Mouse (Mus musculus) embryonic stem cell, embryonic (primary cell): ENCODE results near the gene St8sia1.

Experiments
- CTCF ChIA-PET, 4 experiments: fragments of 300-600 bp in 2 of 4; fragments of 350-600 bp in 2 of 4; sonication (Branson Sonifier 250); formaldehyde crosslinking; loops; one replicate each; lab custom pipeline; 2022; ENCODE audit warnings: inconsistent platforms in 2 of 4; lab: Charles Lee
- POLR2A ChIA-PET, 4 experiments: fragments of 300-600 bp in 2 of 4; fragments of 350-600 bp in 2 of 4; sonication (Branson Sonifier 250); formaldehyde crosslinking; loops; one replicate each; lab custom pipeline; 2022; ENCODE audit warnings: antibody characterized with exemption in 4 of 4, inconsistent platforms in 1 of 4; lab: Charles Lee

Gene St8sia1

GRCm38 (mm10) chr6:142893716-142894115, 70.5 kb downstream of the St8sia1 start:
- ChIA-PET CTCF (no interaction called here), POLR2A (interaction anchor here in 1 of 4 experiments (1.0 kb wide), 1 partner anchor 25 kb away, joined by 3 read pairs; no protein-coding TSS in a partner anchor)

DNA sequence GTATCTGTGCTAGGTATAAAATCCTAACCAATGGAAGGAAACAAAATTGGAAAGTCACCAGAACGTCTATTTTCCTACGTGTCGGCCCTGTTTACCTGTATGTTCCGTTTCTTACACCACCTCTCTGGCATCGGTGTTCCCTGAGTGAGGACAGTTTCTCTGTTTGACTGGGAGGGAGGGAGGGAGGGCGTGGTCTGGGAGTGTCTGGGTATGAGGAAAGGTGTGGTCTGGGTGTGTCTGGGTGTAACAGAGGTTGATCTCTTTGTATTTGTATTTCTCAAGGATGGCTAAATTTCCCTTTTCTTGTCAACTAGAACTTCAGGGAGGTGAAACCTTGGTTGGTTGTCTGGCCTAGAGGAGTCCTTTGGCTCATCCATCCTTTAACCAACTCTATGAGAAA, 73.9 kb downstream of the St8sia1 start:
- CTCF ChIA-PET: no interaction called here
- POLR2A ChIA-PET: no interaction called here

GRCm38 (mm10) chr6:142888970-142889740, 75.1 kb downstream of the St8sia1 start:
- POLR2A ChIA-PET: interaction anchor here in 2 of 4 experiments (0.5 to 1.0 kb wide), 3 partner anchors 13 to 1621 kb away, joined by 3 to 4 read pairs (median 3); no protein-coding TSS in a partner anchor
- CTCF ChIA-PET: no interaction called here

GRCm38 (mm10) chr6:142888346-142888745, 75.9 kb downstream of the St8sia1 start:
- POLR2A ChIA-PET: interaction anchor here in 2 of 4 experiments (0.9 to 1.0 kb wide), 2 partner anchors 12 to 93 kb away, joined by 3 to 4 read pairs; no protein-coding TSS in a partner anchor
- CTCF ChIA-PET: no interaction called here

DNA sequence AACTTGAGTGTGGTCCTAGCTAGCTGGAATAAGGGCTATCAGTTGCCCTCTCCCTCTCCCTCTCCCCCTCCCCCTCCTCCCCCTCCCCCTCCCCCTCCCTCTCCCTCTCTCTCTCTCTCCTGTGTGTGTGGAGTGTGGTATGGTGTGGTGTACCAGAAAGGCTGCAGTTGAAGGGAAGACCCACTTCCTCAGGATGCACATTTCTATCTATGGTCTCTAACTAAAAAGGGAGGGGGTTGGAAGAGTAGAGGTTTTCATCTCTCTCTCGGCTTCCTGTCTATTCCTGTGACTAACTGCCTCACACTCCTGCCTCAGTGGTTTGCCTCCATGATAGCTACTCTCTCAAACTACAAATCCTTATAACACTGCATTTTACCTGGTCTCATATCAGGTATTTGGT, 76.9 kb downstream of the St8sia1 start:
- POLR2A ChIA-PET: interaction anchor here in 2 of 4 experiments (0.5 to 0.7 kb wide), 3 partner anchors 13 to 222 kb away, joined by 3 to 4 read pairs (median 4); no protein-coding TSS in a partner anchor
- CTCF ChIA-PET: no interaction called here

- POLR2A ChIA-PET: interaction anchor here in 1 of 4 experiments (0.6 kb wide), 1 partner anchor 184 kb away, joined by 3 read pairs; no protein-coding TSS in a partner anchor
- CTCF ChIA-PET: no interaction called here
Measured at GRCm38 (mm10) chr6:142885364-142886154, 78.7 kb downstream of the St8sia1 start.

DNA sequence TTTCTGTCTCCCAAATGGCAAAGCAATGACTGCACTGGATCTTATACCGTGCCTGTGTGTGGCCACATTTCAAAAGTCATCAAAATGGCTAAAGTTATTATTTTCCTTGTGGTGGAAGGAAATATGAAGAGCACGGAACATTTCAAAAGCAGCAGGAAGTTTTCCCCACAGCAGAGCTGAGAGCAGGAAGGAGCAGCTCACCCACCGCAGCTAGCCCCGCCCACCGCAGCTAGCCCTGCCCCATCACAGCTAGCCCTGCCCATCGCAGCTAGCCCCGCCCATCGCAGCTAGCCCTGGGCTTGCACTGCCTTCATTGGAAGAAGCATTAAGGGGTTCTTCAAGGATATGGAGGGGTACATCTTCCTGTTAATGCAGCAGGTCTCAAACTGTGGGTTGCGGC, 80.1 kb downstream of the St8sia1 start:
- POLR2A ChIA-PET: interaction anchor here in 1 of 4 experiments (1.3 kb wide), 1 partner anchor 8 kb away, joined by 5 read pairs; no protein-coding TSS in a partner anchor
- CTCF ChIA-PET: interaction anchor here in 2 of 4 experiments (0.7 to 0.9 kb wide), 2 partner anchors 24 to 25 kb away, joined by 3 read pairs; no protein-coding TSS in a partner anchor

DNA sequence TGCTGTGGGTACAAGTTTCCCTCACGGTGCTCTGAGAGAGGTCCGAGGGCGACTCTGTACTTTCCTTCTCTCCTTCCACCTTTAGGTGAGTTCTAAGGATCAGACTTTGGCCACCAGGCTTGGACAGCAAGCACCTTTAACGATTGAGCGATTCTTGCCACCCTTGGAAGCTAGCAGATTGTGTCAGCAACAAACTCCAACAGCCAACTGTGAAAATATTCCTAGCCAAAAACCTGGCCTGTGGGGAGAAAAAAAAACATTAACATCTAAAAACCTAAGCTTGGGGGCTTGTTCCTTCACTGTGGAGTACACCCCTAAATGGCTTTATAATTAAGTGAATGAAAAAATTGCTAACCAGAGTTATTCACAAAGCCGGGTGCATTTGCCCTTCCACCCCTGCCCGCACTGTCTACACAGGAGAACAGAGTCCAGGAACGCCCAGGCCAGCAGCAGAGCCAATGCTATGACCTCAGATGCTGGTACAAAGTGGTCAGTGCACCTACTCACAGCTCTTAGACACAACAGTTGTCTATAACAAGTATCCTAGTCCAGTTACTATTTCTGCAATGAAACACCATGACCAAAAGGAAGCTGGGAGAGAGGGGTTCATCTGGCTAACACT, 83.3 kb downstream of the St8sia1 start:
- ChIA-PET POLR2A (no interaction called here), CTCF (no interaction called here)

GRCm38 (mm10) chr6:142878744-142879701, 85.2 kb downstream of the St8sia1 start:
- ChIA-PET POLR2A (interaction anchor here in 1 of 4 experiments (1.3 kb wide), 1 partner anchor 10 kb away, joined by 3 read pairs; no protein-coding TSS in a partner anchor), CTCF (interaction anchor here in 1 of 4 experiments (1.2 kb wide), 1 partner anchor 85 kb away, joined by 3 read pairs; the partner anchor contains the start of gene St8sia1)

DNA sequence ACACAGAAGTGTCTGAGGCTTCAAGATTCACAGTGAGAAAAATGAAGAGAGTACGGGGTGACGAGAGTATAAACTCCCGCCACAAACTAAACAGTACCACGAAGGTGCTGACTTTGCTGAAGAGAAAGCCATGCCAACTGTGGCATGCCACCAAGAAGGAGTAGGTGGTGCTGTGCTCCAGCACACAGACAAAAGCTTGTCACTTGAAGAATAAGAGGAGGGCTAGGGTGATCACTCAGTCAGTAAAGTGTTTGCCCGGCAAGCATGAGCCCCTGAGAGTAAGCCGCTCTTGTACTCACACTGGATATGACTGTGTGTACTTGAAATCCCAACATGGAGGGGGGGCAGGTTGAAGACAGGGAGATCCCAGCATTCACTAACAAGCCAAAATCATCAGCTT, 87.0 kb downstream of the St8sia1 start:
- POLR2A ChIA-PET: interaction anchor here in 1 of 4 experiments (1.0 kb wide), 1 partner anchor 280 kb away, joined by 3 read pairs; no protein-coding TSS in a partner anchor
- CTCF ChIA-PET: interaction anchor here in 2 of 4 experiments (0.6 to 0.7 kb wide), 2 partner anchors 73 to 837 kb away, joined by 3 to 7 read pairs; no protein-coding TSS in a partner anchor

GRCm38 (mm10) chr6:142876279-142876899, 87.9 kb downstream of the St8sia1 start:
- CTCF ChIA-PET: interaction anchor here in 3 of 4 experiments (0.5 to 0.6 kb wide), 3 partner anchors 30 to 416 kb away, joined by 3 to 5 read pairs (median 3); no protein-coding TSS in a partner anchor
- POLR2A ChIA-PET: interaction anchor here in 1 of 4 experiments (0.6 to 1.1 kb wide), 4 partner anchors 8 to 1832 kb away, joined by 3 to 5 read pairs (median 4); no protein-coding TSS in a partner anchor

DNA sequence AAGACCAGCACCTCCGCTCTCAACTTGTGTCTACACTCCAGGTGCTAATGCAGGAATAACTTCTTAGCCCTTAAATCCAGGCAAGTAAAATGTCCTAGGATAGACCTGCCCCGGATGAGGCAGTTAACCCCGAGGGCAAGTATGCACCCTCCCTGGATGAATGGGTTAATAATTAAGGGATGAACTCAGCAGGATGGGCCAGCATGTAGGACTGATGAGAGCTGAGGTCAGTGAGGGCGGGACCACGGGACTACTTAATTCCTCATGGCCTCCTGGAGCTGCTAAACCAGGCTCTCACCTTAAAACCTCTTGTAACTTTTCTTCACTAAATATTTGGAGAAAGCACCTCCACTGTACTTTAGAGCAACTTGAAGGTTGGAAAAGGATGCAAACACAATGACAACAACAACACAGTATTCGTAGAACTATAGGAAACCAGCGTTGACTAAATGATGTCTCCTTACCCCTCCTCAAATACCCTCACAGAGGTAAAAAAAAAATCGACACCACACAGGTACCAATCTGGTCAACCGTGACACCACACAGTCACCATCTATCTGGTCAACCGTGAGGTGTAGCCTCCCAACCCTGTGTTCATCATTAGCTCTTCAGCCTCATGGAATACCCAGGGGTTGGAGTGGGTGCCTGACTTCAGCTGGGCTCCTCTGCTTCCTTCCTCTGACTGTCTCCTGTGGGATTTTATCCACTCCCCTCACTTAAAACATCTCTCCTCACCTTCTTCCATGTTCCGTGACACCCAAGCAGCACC, 90.3 kb downstream of the St8sia1 start:
- CTCF ChIA-PET: interaction anchor here in 2 of 4 experiments (0.6 kb wide), 2 partner anchors 283 to 345 kb away, joined by 3 to 7 read pairs; no protein-coding TSS in a partner anchor
- POLR2A ChIA-PET: interaction anchor here in 1 of 4 experiments (0.7 kb wide), 2 partner anchors 13 to 168 kb away, joined by 3 read pairs; no protein-coding TSS in a partner anchor

DNA sequence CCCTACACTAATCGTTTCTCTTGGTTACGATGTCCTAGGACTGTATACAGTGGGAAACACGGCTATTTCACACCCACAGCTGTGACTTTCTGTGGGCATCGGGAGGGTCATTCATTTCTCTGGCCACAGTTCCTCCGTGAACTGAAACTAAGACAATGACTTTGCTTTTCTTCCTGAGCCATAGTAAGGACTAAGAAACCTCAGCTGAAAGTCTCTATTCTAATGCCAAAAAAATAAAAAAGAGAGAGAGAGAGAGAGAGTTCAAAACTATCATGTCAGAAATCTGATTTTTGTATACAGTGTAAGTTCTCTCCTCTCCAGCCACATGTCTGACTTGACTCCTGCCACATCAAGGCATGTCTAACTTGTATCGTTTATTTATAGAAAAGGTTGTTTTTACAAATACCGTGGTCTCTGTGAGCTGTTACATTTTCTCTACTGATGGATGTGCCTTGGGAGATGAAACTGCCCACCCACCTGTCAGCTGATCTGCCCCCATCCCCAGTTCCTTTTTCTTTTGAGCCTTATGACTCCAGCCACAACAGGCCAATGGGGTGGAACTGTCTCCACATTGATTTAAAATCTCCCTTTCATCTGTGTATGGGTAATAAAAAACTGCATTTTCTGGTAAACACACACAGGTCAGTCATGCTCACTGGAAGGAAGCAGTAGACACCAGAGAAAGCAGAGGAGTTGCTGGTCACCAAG, 94.4 kb downstream of the St8sia1 start:
- ChIA-PET POLR2A (interaction anchor here in 2 of 4 experiments (0.7 to 1.5 kb wide), 3 partner anchors 8 to 98 kb away, joined by 3 to 4 read pairs (median 3); no protein-coding TSS in a partner anchor), CTCF (no interaction called here)

GRCm38 (mm10) chr6:142867471-142868055, 96.7 kb downstream of the St8sia1 start:
- ChIA-PET CTCF (no interaction called here), POLR2A (interaction anchor here in 1 of 4 experiments (0.5 kb wide), 1 partner anchor 93 kb away, joined by 3 read pairs; no protein-coding TSS in a partner anchor)

GRCm38 (mm10) chr6:142867023-142867422, 97.2 kb downstream of the St8sia1 start:
- CTCF ChIA-PET: no interaction called here
- POLR2A ChIA-PET: no interaction called here
